43 mouse cellular contexts compared by ENCODE assay signal in the genomic region with DNA sequence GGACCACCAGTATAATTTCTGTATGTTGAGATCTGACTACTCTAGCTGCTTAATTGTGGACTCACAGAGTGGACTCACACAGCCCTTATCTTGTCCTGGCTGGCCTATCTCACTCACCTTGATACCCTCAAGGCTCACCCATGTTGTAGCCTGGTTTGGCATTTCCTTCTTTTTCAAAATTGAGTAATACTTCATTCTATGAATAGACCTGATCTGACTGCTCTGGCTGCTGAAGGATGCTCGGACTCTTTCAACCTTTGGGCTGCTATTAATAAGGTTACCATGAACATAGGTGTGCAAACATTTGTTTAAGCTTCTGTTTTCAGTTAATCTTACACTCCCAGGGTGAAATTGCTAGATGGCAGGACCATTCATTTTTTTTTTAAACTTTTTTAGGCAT. TPM values are rescaled to one million over a fixed set of nuclear protein-coding genes. Genes with fewer than 3 reads are reported as not detected.
"Had no signal": no experiment of that assay in that cellular context is flagged by ENCODE, and none has a peak within 500 bp of the region (broad histone marks: within the 10 kb centered on the region; RNA-seq: fewer than 3 reads in every experiment).

No protein-coding gene starts in this region.

- DNase-seq: heart, adult 2 months; heart, postnatal 10 days; heart, postnatal 36 days; heart, postnatal 4 days; kidney, adult 18-20 months; kidney, adult 2 months; kidney, adult 8-10 months; kidney, adult 9 months; kidney, postnatal 10 days; kidney, postnatal 14 days; kidney, postnatal 25 days; kidney, postnatal 36 days; kidney, postnatal 4 days; layer of hippocampus, adult 9-11 months; layer of hippocampus, postnatal 36 days had no signal

- H3K4me2 ChIP-seq: heart, embryonic 11.5 days; heart, embryonic 12.5 days; heart, embryonic 13.5 days; heart, embryonic 15.5 days; hindbrain, embryonic 12.5 days; hindbrain, embryonic 13.5 days; hindbrain, embryonic 14.5 days; hindbrain, embryonic 15.5 days; intestine, embryonic 15.5 days; kidney, embryonic 15.5 days had no signal

- H3K9ac ChIP-seq: heart, embryonic 12.5 days; heart, embryonic 13.5 days; heart, embryonic 15.5 days; hindbrain, embryonic 12.5 days; hindbrain, embryonic 13.5 days; hindbrain, embryonic 14.5 days; hindbrain, embryonic 15.5 days; intestine, embryonic 15.5 days; kidney, embryonic 15.5 days had no signal

- H3K9me3 ChIP-seq: heart, embryonic 10.5 days; heart, embryonic 15.5 days; hindbrain, embryonic 12.5 days; hindbrain, embryonic 13.5 days; hindbrain, embryonic 15.5 days; intestine, embryonic 15.5 days; kidney, embryonic 15.5 days had no signal

- H3K36me3 ChIP-seq: heart, embryonic 10.5 days; heart, embryonic 12.5 days; heart, embryonic 13.5 days; heart, embryonic 15.5 days; hindbrain, embryonic 10.5 days; hindbrain, embryonic 12.5 days; hindbrain, embryonic 13.5 days; hindbrain, embryonic 15.5 days; intestine, embryonic 15.5 days; kidney, embryonic 15.5 days had no signal

- H3K4me1 ChIP-seq: intestine, embryonic 15.5 days had no signal

- H3K27me3 ChIP-seq: heart, embryonic 12.5 days; heart, embryonic 13.5 days; heart, embryonic 15.5 days; hindbrain, embryonic 12.5 days; hindbrain, embryonic 13.5 days; hindbrain, embryonic 15.5 days; intestine, embryonic 15.5 days; kidney, embryonic 15.5 days had no signal

- ATAC-seq: hindbrain, embryonic 16.5 days; hindbrain, postnatal 0 days; inflammation-experienced regulatory T-cells, adult 6 months; intestine, embryonic 15.5 days; intestine, embryonic 16.5 days; intestine, postnatal 0 days had no signal

- H3K27ac ChIP-seq: heart, adult 2 months; heart, embryonic 10.5 days; heart, embryonic 13.5 days; heart, embryonic 15.5 days; hindbrain, embryonic 10.5 days; hindbrain, embryonic 12.5 days; hindbrain, embryonic 13.5 days; hindbrain, embryonic 14.5 days; hindbrain, embryonic 15.5 days; hindbrain, postnatal 0 days; intestine, embryonic 15.5 days; kidney, embryonic 15.5 days; kidney, postnatal 0 days; layer of hippocampus, adult 2 months had no signal

- H3K4me3 ChIP-seq: heart, adult 2 months; heart, embryonic 10.5 days; heart, embryonic 12.5 days; heart, embryonic 13.5 days; heart, embryonic 15.5 days; hindbrain, embryonic 10.5 days; hindbrain, embryonic 12.5 days; hindbrain, embryonic 13.5 days; hindbrain, embryonic 15.5 days; intestine, embryonic 15.5 days; kidney, embryonic 15.5 days; layer of hippocampus, adult 2 months had no signal

RNA-seq across cellular contexts. Expression of a gene that starts 51.6 kb away (rescaled TPM):
- total RNA-seq: heart, postnatal 25 days; hematopoietic stem cell, adult 5-6 weeks had no signal
- polyA plus RNA-seq: heart, embryonic 11.5 days; heart, embryonic 12.5 days; heart, embryonic 13.5 days; heart, embryonic 14.5 days; heart, embryonic 15.5 days; heart, embryonic 16.5 days; heart, postnatal 0 days; inflammation-experienced regulatory T-cells, adult 6 months; intestine, embryonic 14.5 days; intestine, embryonic 15.5 days; intestine, embryonic 16.5 days; intestine, postnatal 0 days; kidney, embryonic 14.5 days; kidney, embryonic 15.5 days; kidney, embryonic 16.5 days; kidney, postnatal 0 days; large intestine, adult 2 months had no signal
